Mouse (Mus musculus): ENCODE measurements around the gene B830017H08Rik.

- TF ChIP-seq ZC3H11A (IDR thresholded peaks at IDR 0.05; ENCODE audit: borderline replicate concordance, low read depth, low read length) (no peak), CHD2 (IDR thresholded peaks at IDR 0.05; ENCODE audit: low read depth, low read length) (no peak), ZNF384 (IDR thresholded peaks at IDR 0.05; ENCODE audit: low read depth, low read length) (no peak), HCFC1 (IDR thresholded peaks at IDR 0.05; ENCODE audit: borderline replicate concordance, insufficient read depth, low read length) (no peak)
Observed at GRCm38 (mm10) chr16:17826500-17826899, 6.4 kb upstream of the B830017H08Rik start.
